Mouse (Mus musculus) G1E (cell line): ENCODE results near the gene Frem2. TPM values are rescaled to one million over a fixed set of nuclear protein-coding genes. Genes with fewer than 3 reads are reported as not detected.
A peak's percentile ranks its signal among the peaks of the same experiment; 100 is the strongest.

Experiments
- ATAC-seq: 2 replicates; pipeline ENCODE4 v1.8.0; 2016; ENCODE audit warnings: mild to moderate bottlenecking; ENCODE audit not compliant: insufficient number of reproducible peaks, poor library complexity, low FRiP score, severe bottlenecking; ENCODE audit errors: extremely low read depth
- DNase-seq: peaks from one replicate; pipeline ENCODE4 v3.0.0; 2012; ENCODE audit warnings: low spot score
- H3K27me3 ChIP-seq: 2 replicates; pipeline ENCODE4 v1.6.1; 2012; ENCODE audit warnings: mild to moderate bottlenecking, low read length, inconsistent platforms; ENCODE audit not compliant: insufficient read depth
- H3K36me3 ChIP-seq: replicated peaks from 2 replicates; pipeline ENCODE3; 2012; ENCODE audit warnings: mild to moderate bottlenecking, inconsistent platforms
- H3K4me1 ChIP-seq: 2 replicates; pipeline ENCODE4 v1.6.1; 2012; ENCODE audit warnings: low read depth, low read length, inconsistent platforms, mixed read lengths; ENCODE audit not compliant: insufficient read depth
- H3K4me3 ChIP-seq: 2 replicates; pipeline ENCODE4 v1.5.1; 2012; ENCODE audit warnings: low read depth, mild to moderate bottlenecking, inconsistent platforms, low read length, moderate library complexity, mixed read lengths
- H3K9me3 ChIP-seq: replicated peaks from 2 replicates; pipeline ENCODE4 v1.6.1; 2012; ENCODE audit warnings: inconsistent platforms
- CTCF ChIP-seq: IDR thresholded peaks from 2 replicates; pipeline ENCODE4 v1.5.1; 2012; ENCODE audit warnings: low read depth, low read length, inconsistent platforms, mixed read lengths
- GATA1 ChIP-seq: IDR thresholded peaks from 2 replicates; pipeline ENCODE4 v1.6.1; 2012; ENCODE audit warnings: borderline replicate concordance, low read length, inconsistent platforms, mixed read lengths
- GATA2 ChIP-seq: IDR thresholded peaks from 2 replicates; pipeline ENCODE4 v1.6.1; 2012; ENCODE audit warnings: low read depth, low read length, inconsistent platforms, borderline replicate concordance
- POLR2AphosphoS5 ChIP-seq: IDR thresholded peaks from 2 replicates; pipeline ENCODE4 v1.6.1; 2012; ENCODE audit warnings: low read depth, low read length, inconsistent platforms; ENCODE audit not compliant: insufficient replicate concordance
- TAL1 ChIP-seq: conservative IDR thresholded peaks from 2 replicates; pipeline ENCODE4 v1.6.1; 2012; ENCODE audit warnings: low read depth, low read length, inconsistent platforms, mixed read lengths
- polyA plus RNA-seq: library from polyadenylated mRNA; stranded (reverse); fragments of >175 nt; gene quantifications from 2 replicates; pipeline ENCODE4 v1.2.3, GENCODE M21; 2012
- total RNA-seq, 2 experiments: library from RNA; stranded (forward) in 1 of 2; stranded (reverse) in 1 of 2; fragments of 200-1000 nt in 1 of 2; fragments of >200 nt in 1 of 2; fragmentation: Nextera tagmentation in 1 of 2; gene quantifications; 2 replicates each; pipeline ENCODE4 v1.2.3; 2014 to 2017

The Frem2 gene
- total RNA-seq (2014; fragmentation: Nextera tagmentation): not detected in 2 replicates
- 0.12 and 0.16 TPM in 2 replicates for total RNA-seq (2017)
- polyA plus RNA-seq: not detected in 2 replicates

DNA sequence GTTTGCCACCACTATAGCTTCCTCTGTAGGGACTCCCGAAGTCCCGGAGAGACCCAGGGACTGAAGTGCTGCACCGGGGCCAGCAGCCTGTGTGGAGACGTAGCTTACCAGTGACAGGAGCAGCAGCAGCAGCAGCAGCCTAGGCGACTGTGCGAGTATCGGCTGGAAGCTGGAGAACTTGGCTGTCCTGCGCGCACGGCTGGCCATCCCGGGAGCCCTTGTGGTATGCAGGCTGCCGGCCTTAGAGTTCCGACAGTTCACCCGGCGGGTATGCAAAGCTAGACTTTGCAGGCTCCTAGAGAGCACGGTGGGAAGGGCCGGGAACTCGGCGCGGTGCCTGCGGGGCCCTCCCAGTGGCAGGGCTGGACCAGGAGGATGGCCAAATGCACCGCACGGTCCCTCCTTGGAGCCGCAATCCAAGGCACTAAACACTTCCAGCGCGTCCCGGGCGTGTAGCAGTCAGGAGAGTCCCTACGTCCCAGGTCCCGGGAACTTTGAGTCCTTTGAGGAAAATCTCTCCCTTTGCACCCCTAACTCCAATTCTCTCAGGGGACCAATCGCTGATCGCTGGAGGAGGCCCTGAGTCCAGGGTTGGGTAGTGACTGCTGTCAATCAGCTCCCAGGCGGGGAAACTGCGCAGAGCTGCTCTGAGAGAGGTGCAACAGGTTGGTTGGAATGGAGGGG lies at the start of gene Frem2:
Gene Frem2 (minus strand): TSS at position 478 of the 684 bp plus-strand sequence.
- H3K4me3 ChIP-seq: peak within 1 kb of the TSS; percentile 9; the same call in 1 of the 2 replicates
- no peak for DNase-seq

DNA sequence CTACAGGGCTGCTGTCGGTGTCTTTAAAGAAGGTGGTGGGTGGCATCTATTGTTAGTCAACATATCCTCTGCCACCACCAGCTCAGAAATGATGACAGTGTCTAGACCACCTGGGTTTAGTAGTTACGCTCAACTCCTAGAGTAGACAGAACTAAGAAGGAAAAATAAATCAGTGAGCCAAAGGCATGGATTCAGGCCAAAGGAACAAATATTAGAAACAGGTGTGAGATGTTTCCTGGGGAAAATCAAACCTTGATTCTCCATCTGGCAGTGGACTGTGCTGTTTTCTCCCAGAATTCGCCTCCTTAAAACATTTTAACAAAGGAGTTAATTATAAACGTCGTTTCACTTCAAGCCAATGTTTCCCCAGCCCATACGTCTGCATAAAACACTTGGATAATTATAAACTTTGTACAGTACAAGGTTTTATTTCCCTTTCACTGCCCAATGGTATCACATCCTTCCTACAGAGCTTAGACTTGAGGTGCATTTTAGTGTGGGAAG lies 48.9 kb upstream of the Frem2 start:
- no peaks in the 10 kb centered on the region for H3K36me3 ChIP-seq
- TF ChIP-seq GATA2 (no peak), GATA1 (no peak), CTCF (no peak), TAL1 (no peak), POLR2AphosphoS5 (no peak)
- H3K27me3 ChIP-seq: no peaks in the 10 kb centered on the region
- no peak overlapping the region for H3K4me3 ChIP-seq
- H3K4me1 ChIP-seq: no peaks in the 10 kb centered on the region
- peaks cover 7% of the 10 kb centered on the region for H3K9me3 ChIP-seq
- ATAC-seq: no peak
- DNase-seq: no peak

More for the DNA sequence above, at the start of gene Frem2:
- Histone ChIP-seq H3K9me3 (peaks cover 61% of the 10 kb centered on the region), H3K36me3 (no peaks in the 10 kb centered on the region), H3K4me1 (no peaks in the 10 kb centered on the region), H3K27me3 (no peaks in the 10 kb centered on the region)
- TF ChIP-seq TAL1: no peak
- no peak for TF ChIP-seq CTCF
- TF ChIP-seq POLR2AphosphoS5: no peak
- no peak for TF ChIP-seq GATA1
- no peak for ATAC-seq

DNA sequence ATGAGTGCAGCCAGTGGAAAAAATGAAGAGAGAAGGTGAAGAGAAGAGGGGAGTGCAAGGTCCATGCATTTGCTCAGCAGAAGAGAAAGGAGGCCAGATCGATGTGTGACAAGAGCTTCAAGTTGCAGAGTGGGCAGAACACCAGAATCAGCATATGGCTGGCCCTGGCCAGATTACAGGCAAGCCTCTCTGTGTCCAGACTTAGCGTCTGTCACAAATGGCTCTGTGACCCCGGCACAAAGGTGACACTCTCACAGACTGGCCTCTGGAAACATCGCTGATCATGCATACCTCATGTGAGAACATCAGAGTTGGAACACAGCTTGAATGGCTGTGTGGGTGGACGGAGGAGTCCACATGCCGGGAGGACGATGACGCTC lies 46.0 kb upstream of the Frem2 start:
- Histone ChIP-seq H3K27me3 (no peaks in the 10 kb centered on the region), H3K36me3 (no peaks in the 10 kb centered on the region), H3K4me3 (no peak overlapping the region), H3K9me3 (peaks cover 7% of the 10 kb centered on the region), H3K4me1 (no peaks in the 10 kb centered on the region)
- TF ChIP-seq GATA1 (no peak), GATA2 (no peak), POLR2AphosphoS5 (no peak), TAL1 (no peak), CTCF (no peak)
- ATAC-seq (no peak), DNase-seq (no peak)

DNA sequence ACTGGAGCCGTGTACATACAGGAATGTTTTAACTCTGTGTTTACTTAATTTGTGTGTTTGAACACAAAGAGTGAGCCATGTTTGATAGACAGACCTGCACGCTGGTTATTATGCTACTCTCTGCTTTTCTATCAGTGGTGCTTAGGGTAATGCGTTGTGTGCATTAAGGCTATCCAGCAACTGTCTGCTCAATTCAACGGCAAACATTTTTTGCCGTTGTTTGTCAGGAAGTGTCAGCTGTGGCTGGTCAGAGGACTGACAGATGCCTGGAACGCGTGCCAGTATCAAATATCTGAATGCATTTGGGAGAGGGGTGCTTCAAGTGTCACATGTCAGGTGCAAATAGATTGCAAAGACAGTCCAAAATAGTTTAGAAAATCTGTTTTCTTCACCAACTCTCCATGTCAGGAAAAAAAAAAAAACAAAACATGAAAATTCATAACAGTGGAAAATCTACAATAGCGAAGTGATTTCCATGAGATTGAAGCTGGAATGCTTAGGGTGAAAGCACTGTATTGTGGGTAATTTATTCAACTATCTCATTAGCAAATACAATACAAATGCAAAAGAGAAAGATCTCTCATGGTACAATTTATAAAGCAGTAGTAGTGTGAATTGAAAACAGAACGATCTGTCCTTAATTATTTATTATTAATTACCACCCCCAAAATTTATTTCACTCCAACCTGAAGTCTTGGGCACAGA lies 45.4 kb upstream of the Frem2 start:
- TF ChIP-seq TAL1: no peak
- TF ChIP-seq GATA2: no peak
- TF ChIP-seq GATA1: no peak
- no peak for TF ChIP-seq CTCF
- no peak for TF ChIP-seq POLR2AphosphoS5
- no peak for ATAC-seq
- no peaks in the 10 kb centered on the region for H3K36me3 ChIP-seq

DNA sequence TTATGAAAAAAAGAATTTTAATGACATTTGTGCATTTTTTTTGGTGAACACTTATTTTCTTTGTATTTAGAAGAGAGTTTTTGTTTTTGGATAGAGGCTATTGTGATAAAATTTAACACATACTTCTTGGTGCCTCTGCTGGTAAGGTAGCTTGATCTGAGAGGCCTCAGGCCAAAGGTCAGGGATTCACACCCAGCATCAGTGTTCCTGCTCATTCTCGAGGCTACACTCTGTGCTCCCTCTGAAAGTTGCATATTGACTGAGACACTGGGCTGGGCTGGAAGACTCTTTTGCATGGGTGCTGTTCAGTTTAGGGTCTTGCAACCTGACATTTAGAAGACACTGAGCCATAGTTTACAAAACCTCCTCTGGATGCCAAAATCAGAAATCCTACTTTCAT lies 44.8 kb upstream of the Frem2 start:
- H3K4me3 ChIP-seq: no peak overlapping the region
- no peak for ATAC-seq
- no peak for DNase-seq
- TF ChIP-seq TAL1 (no peak), CTCF (no peak), GATA2 (no peak), GATA1 (no peak), POLR2AphosphoS5 (no peak)
- H3K36me3 ChIP-seq: no peaks in the 10 kb centered on the region
- H3K4me1 ChIP-seq: no peaks in the 10 kb centered on the region
- H3K9me3 ChIP-seq: peaks cover 10% of the 10 kb centered on the region
- no peaks in the 10 kb centered on the region for H3K27me3 ChIP-seq

More for the DNA sequence above, 45.4 kb upstream of the Frem2 start:
- no peak for DNase-seq
- peaks cover 7% of the 10 kb centered on the region for H3K9me3 ChIP-seq
- H3K27me3 ChIP-seq: no peaks in the 10 kb centered on the region
- H3K4me1 ChIP-seq: no peaks in the 10 kb centered on the region
- no peak overlapping the region for H3K4me3 ChIP-seq

DNA sequence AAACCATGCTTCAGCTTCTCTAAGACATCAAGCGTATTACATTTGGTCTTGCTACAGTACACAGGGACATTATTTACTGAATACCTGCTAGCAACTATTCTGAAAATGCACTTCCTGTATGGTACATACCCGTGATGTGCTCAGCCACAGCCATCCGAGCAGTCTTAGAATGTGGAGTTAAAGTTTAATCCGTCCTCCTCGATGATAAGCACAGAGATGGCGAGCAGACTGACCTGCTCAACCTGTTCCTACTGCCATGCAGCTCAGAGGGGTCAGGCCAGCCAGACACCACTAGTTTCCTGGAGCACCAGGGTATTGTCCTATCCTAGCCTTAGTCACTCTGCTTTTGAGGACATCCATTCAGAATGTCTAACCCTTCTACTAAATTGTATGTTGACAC lies 30.6 kb upstream of the Frem2 start:
- no peak for TF ChIP-seq CTCF
- TF ChIP-seq POLR2AphosphoS5: no peak
- no peak for TF ChIP-seq GATA1
- TF ChIP-seq GATA2: no peak
- no peak for TF ChIP-seq TAL1
- Histone ChIP-seq H3K9me3 (peaks cover 17% of the 10 kb centered on the region), H3K36me3 (no peaks in the 10 kb centered on the region), H3K27me3 (no peaks in the 10 kb centered on the region), H3K4me3 (no peak overlapping the region), H3K4me1 (no peaks in the 10 kb centered on the region)
- no peak for ATAC-seq
- DNase-seq: no peak
